Mouse (Mus musculus) midbrain, embryonic 11.5 days (tissue): ENCODE measurements around the gene Slc44a1. TPM values are rescaled to one million over a fixed set of nuclear protein-coding genes. Genes with fewer than 3 reads are reported as not detected.

Source experiments
- ATAC-seq: fragments of 200-750 bp; cut with Nextera tagmentation; 2 replicates; pipeline ENCODE4 v1.8.0; 2017; ENCODE audit warnings: moderate TSS enrichment, moderate library complexity; ENCODE audit not compliant: low FRiP score
- DNase-seq: peaks from one replicate; pipeline ENCODE4 v3.0.0; 2015; ENCODE audit warnings: low spot score; ENCODE audit errors: missing footprints
- H3K27ac ChIP-seq: fragments of 300-500 bp; sonication (generic); 2 replicates; pipeline ENCODE4 v1.5.1; 2014; ENCODE audit warnings: low read depth, low read length
- H3K27me3 ChIP-seq: fragments of 300-500 bp; sonication (generic); 2 replicates; pipeline ENCODE4 v1.6.1; 2014; ENCODE audit warnings: mild to moderate bottlenecking, low read length, moderate library complexity, mixed read lengths; ENCODE audit not compliant: control insufficient read depth, insufficient read depth
- H3K36me3 ChIP-seq: fragments of 300-500 bp; sonication (generic); 2 replicates; pipeline ENCODE4 v1.6.1; 2014; ENCODE audit warnings: mild to moderate bottlenecking, low read length, moderate library complexity, mixed read lengths; ENCODE audit not compliant: control insufficient read depth, insufficient read depth
- H3K4me1 ChIP-seq: fragments of 300-500 bp; sonication (generic); 2 replicates; pipeline ENCODE4 v1.6.1; 2014; ENCODE audit warnings: low read length; ENCODE audit not compliant: control insufficient read depth, insufficient read depth
- H3K4me2 ChIP-seq: fragments of 300-500 bp; sonication (generic); 2 replicates; pipeline ENCODE4 v1.6.1; 2014; ENCODE audit warnings: mild to moderate bottlenecking, moderate library complexity
- H3K4me3 ChIP-seq: fragments of 300-500 bp; sonication (generic); 2 replicates; pipeline ENCODE4 v1.5.1; 2014; ENCODE audit warnings: low read depth, low read length
- H3K9ac ChIP-seq: fragments of 300-500 bp; sonication (generic); 2 replicates; pipeline ENCODE4 v1.6.1; 2014; ENCODE audit warnings: low read length
- H3K9me3 ChIP-seq: fragments of 300-500 bp; sonication (generic); 2 replicates; pipeline ENCODE4 v1.6.1; 2016; ENCODE audit warnings: low read length; ENCODE audit not compliant: control insufficient read depth
- WGBS: fragments of 180-500 bp; shearing (Covaris S2); extraction: QIAGEN DNeasy Blood & Tissue Kit; methylation state at CpG from one replicate; pipeline ENCODE4 v1.1.7; 2014; 5-methylcytosine and 5-hydroxymethylcytosine counted together
- polyA plus RNA-seq: library from polyadenylated mRNA; unstranded; fragments of >200 nt; fragmentation: Nextera tagmentation; extraction: Ambion mirVana; gene quantifications from 2 replicates; pipeline ENCODE4 v1.2.1, GENCODE M21; 2014

Gene Slc44a1
- polyA plus RNA-seq, 1 experiment from 2014 or later = 16.8 TPM

GRCm38 (mm10) chr4:53513276-53514081 is 73.3 kb downstream of the Slc44a1 start:
- WGBS = 84% methylated on average over 11 of the region's 11 CpGs
- ATAC-seq (no peak), DNase-seq (no peak)
- no peaks in the 10 kb centered on the region for H3K36me3 ChIP-seq
- H3K9ac ChIP-seq = no peak overlapping the region
- no peaks in the 10 kb centered on the region for H3K9me3 ChIP-seq
- no peak overlapping the region for H3K4me2 ChIP-seq
- 0 out of 2 replicates have a peak, but pooled peaks cover 8% of the 10 kb centered on the region for H3K4me1 ChIP-seq
- no peak overlapping the region for H3K27ac ChIP-seq
- no peak overlapping the region for H3K4me3 ChIP-seq
- H3K27me3 ChIP-seq = no peaks in the 10 kb centered on the region

- no peaks in the 10 kb centered on the region for H3K27me3 ChIP-seq
- no peaks in the 10 kb centered on the region for H3K9me3 ChIP-seq
- 80% methylated on average over 6 of the region's 6 CpGs for WGBS
- no peak for DNase-seq
- no peak overlapping the region for H3K4me3 ChIP-seq
- H3K36me3 ChIP-seq = no peaks in the 10 kb centered on the region
- no peak overlapping the region for H3K27ac ChIP-seq
- no peak overlapping the region for H3K4me2 ChIP-seq
- H3K4me1 ChIP-seq = 0 out of 2 replicates have a peak, but pooled peaks cover 8% of the 10 kb centered on the region
- H3K9ac ChIP-seq = no peak overlapping the region
- 0 out of 2 replicates have a peak, but pooled peaks have one; percentile 22 for ATAC-seq
These were observed 75.9 kb downstream of the Slc44a1 start for GRCm38 (mm10) chr4:53516011-53516532.

GRCm38 (mm10) chr4:53519429-53519828 is 79.2 kb downstream of the Slc44a1 start:
- DNase-seq (no peak), ATAC-seq (no peak)
- no peaks in the 10 kb centered on the region for H3K9me3 ChIP-seq
- no peak overlapping the region for H3K4me2 ChIP-seq
- H3K27me3 ChIP-seq = no peaks in the 10 kb centered on the region
- no peaks in the 10 kb centered on the region for H3K4me1 ChIP-seq
- 97% methylated on average over 2 of the region's 2 CpGs for WGBS
- no peak overlapping the region for H3K27ac ChIP-seq
- H3K4me3 ChIP-seq = no peak overlapping the region
- H3K36me3 ChIP-seq = no peaks in the 10 kb centered on the region
- H3K9ac ChIP-seq = no peak overlapping the region

- Histone ChIP-seq H3K9me3 (no peaks in the 10 kb centered on the region), H3K27me3 (no peaks in the 10 kb centered on the region), H3K4me3 (no peak overlapping the region), H3K36me3 (no peaks in the 10 kb centered on the region), H3K27ac (no peak overlapping the region), H3K9ac (no peak overlapping the region), H3K4me1 (no peaks in the 10 kb centered on the region), H3K4me2 (no peak overlapping the region)
- no peak for DNase-seq
- WGBS = 86% methylated on average over 8 of the region's 8 CpGs
- ATAC-seq = no peak
These were observed 80.8 kb downstream of the Slc44a1 start for GRCm38 (mm10) chr4:53521028-53521427.

GRCm38 (mm10) chr4:53522655-53523054 is 82.4 kb downstream of the Slc44a1 start:
- no peaks in the 10 kb centered on the region for H3K9me3 ChIP-seq
- ATAC-seq (no peak), DNase-seq (no peak)
- H3K27ac ChIP-seq = no peak overlapping the region
- no peak overlapping the region for H3K4me3 ChIP-seq
- no peaks in the 10 kb centered on the region for H3K27me3 ChIP-seq
- 54% methylated on average over 8 of the region's 8 CpGs for WGBS
- H3K9ac ChIP-seq = no peak overlapping the region
- no peaks in the 10 kb centered on the region for H3K36me3 ChIP-seq
- no peaks in the 10 kb centered on the region for H3K4me1 ChIP-seq
- no peak overlapping the region for H3K4me2 ChIP-seq

GRCm38 (mm10) chr4:53525503-53525902 is 85.3 kb downstream of the Slc44a1 start:
- Histone ChIP-seq H3K9ac (no peak overlapping the region), H3K4me1 (no peaks in the 10 kb centered on the region), H3K36me3 (no peaks in the 10 kb centered on the region), H3K4me2 (no peak overlapping the region), H3K27me3 (no peaks in the 10 kb centered on the region), H3K9me3 (no peaks in the 10 kb centered on the region), H3K4me3 (no peak overlapping the region), H3K27ac (no peak overlapping the region)
- WGBS = 96% methylated on average over 6 of the region's 6 CpGs
- ATAC-seq (no peak), DNase-seq (no peak)

- Histone ChIP-seq H3K9me3 (no peaks in the 10 kb centered on the region), H3K4me2 (no peak overlapping the region), H3K4me3 (no peak overlapping the region), H3K27ac (no peak overlapping the region), H3K9ac (no peak overlapping the region), H3K27me3 (no peaks in the 10 kb centered on the region), H3K4me1 (no peaks in the 10 kb centered on the region), H3K36me3 (no peaks in the 10 kb centered on the region)
- DNase-seq = no peak
- ATAC-seq = no peak
- 88% methylated on average over 1 of the region's 1 CpGs for WGBS
These were observed 85.8 kb downstream of the Slc44a1 start for GRCm38 (mm10) chr4:53525994-53526393.

- Histone ChIP-seq H3K27me3 (no peaks in the 10 kb centered on the region), H3K27ac (no peak overlapping the region), H3K9ac (no peak overlapping the region), H3K36me3 (no peaks in the 10 kb centered on the region), H3K9me3 (no peaks in the 10 kb centered on the region), H3K4me2 (no peak overlapping the region), H3K4me3 (no peak overlapping the region), H3K4me1 (no peaks in the 10 kb centered on the region)
- no peak for ATAC-seq
- no peak for DNase-seq
- 77% methylated on average over 2 of the region's 2 CpGs for WGBS
These were observed 86.2 kb downstream of the Slc44a1 start for GRCm38 (mm10) chr4:53526446-53526845.

GRCm38 (mm10) chr4:53535795-53536194 is 95.6 kb downstream of the Slc44a1 start:
- no peak for DNase-seq
- WGBS = 94% methylated on average over 12 of the region's 12 CpGs
- no peaks in the 10 kb centered on the region for H3K36me3 ChIP-seq

More at GRCm38 (mm10) chr4:53535795-53536194, 95.6 kb downstream of the Slc44a1 start:
- Histone ChIP-seq H3K27me3 (no peaks in the 10 kb centered on the region), H3K9me3 (no peaks in the 10 kb centered on the region), H3K27ac (no peak overlapping the region), H3K9ac (no peak overlapping the region), H3K4me2 (no peak overlapping the region), H3K4me1 (no peaks in the 10 kb centered on the region), H3K4me3 (no peak overlapping the region)
- ATAC-seq = no peak
